Mouse (Mus musculus) ZHBTc4 (cell line): ENCODE data around the gene Smyd4.

ENCODE experiments used
- DNase-seq: peaks from one replicate; pipeline ENCODE4 v3.0.0-alpha.2; 2011; ENCODE audit warnings: low read depth, low spot score

Gene Smyd4

GRCm38 (mm10) chr11:75348199-75348889 is at the start of gene Smyd4, which contains the start of gene Rpa1:
Gene Smyd4 (plus strand): TSS chr11:75348433.
Gene Rpa1 (minus strand): TSS chr11:75348324.
- peak; percentile 99 for DNase-seq

- DNase-seq: no peak
Measured at GRCm38 (mm10) chr11:75298491-75298890, 49.7 kb upstream of the Smyd4 start.

- no peak for DNase-seq
Measured at GRCm38 (mm10) chr11:75299786-75300185, 48.4 kb upstream of the Smyd4 start.

GRCm38 (mm10) chr11:75300954-75301353 is 47.3 kb upstream of the Smyd4 start:
- DNase-seq: no peak

GRCm38 (mm10) chr11:75304797-75305196 is 43.4 kb upstream of the Smyd4 start:
- no peak for DNase-seq

GRCm38 (mm10) chr11:75308650-75309049 is 39.6 kb upstream of the Smyd4 start:
- peak; percentile 39 for DNase-seq

GRCm38 (mm10) chr11:75310813-75311212 is 37.4 kb upstream of the Smyd4 start:
- no peak for DNase-seq

- no peak for DNase-seq
Measured at GRCm38 (mm10) chr11:75311751-75312150, 36.5 kb upstream of the Smyd4 start.

GRCm38 (mm10) chr11:75313834-75314233 is 34.4 kb upstream of the Smyd4 start:
- DNase-seq: no peak

GRCm38 (mm10) chr11:75318351-75319221 is 29.6 kb upstream of the Smyd4 start:
- peak; percentile 39 for DNase-seq

- DNase-seq: peak; percentile 8
Measured at GRCm38 (mm10) chr11:75319246-75319645, 29.0 kb upstream of the Smyd4 start.

GRCm38 (mm10) chr11:75323326-75323737 is 24.9 kb upstream of the Smyd4 start:
- DNase-seq: peak; percentile 61

GRCm38 (mm10) chr11:75324433-75324832 is 23.8 kb upstream of the Smyd4 start:
- DNase-seq: no peak

- no peak for DNase-seq
Measured at GRCm38 (mm10) chr11:75325116-75325968, 22.9 kb upstream of the Smyd4 start.

- DNase-seq: no peak
Measured at GRCm38 (mm10) chr11:75325969-75326311, 22.3 kb upstream of the Smyd4 start.

- no peak for DNase-seq
Measured at GRCm38 (mm10) chr11:75336676-75337075, 11.6 kb upstream of the Smyd4 start.

- DNase-seq: no peak
Measured at GRCm38 (mm10) chr11:75337246-75337645, 11.0 kb upstream of the Smyd4 start.

- peak; percentile 30 for DNase-seq
Measured at GRCm38 (mm10) chr11:75340076-75340475, 8.2 kb upstream of the Smyd4 start.

GRCm38 (mm10) chr11:75340698-75341345 is 7.4 kb upstream of the Smyd4 start:
- no peak for DNase-seq

GRCm38 (mm10) chr11:75343096-75343495 is 5.1 kb upstream of the Smyd4 start:
- DNase-seq: no peak

GRCm38 (mm10) chr11:75344163-75344562 is 4.1 kb upstream of the Smyd4 start:
- DNase-seq: no peak
